Mouse (Mus musculus): Measurements from ENCODE around the gene Atic.

DNA sequence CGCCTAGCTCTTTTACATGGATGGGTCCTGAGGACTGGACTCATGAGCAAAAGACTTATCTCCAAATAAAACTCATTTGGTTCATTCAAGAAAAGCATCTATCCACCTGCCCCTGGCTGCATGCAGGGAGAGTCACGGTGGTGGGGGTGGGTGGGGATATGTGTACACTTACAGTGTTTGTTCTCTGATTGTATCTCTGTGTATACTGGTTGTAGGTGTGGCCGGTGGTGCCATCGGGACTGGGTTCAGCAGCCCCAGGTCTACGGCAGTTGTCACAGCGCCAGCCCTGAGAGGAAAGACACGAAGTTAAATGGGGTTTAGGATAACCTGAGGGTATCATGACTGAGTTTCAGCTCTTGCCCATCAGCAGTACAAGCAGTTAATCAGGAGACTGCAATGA, 29.7 kb downstream of the Atic start:
- TF ChIP-seq CTCF (conservative IDR thresholded peaks at IDR 0.05; ENCODE audit: insufficient read depth, insufficient read length, low read depth, low read length), result no peak
- no peak for TF ChIP-seq POLR2A (IDR thresholded peaks at IDR 0.05; ENCODE audit: low read depth, low read length)
